Mouse (Mus musculus) megakaryocyte, adult 5-6 weeks (primary cell): ENCODE measurements at regions not wholly inside any gene's neighbourhood (a gene's known extent, or its start where the extent isn't known, plus 50 kb on each side); places are given as distances from the start of the nearest gene placed in this dataset.

ENCODE experiments used
- ATAC-seq: 2 replicates; pipeline ENCODE4 v1.8.0; 2016; ENCODE audit warnings: mild to moderate bottlenecking, inconsistent platforms; ENCODE audit not compliant: poor library complexity, severe bottlenecking

GRCm38 (mm10) chr2:148622216-148622615 lies 50.2 kb upstream of the Nxt1 start:
- no peak for ATAC-seq

- peak; percentile 56; the same call in 1 of the 2 replicates for ATAC-seq
Measured at GRCm38 (mm10) chr2:148611911-148612310, 60.5 kb upstream of the Nxt1 start.

DNA sequence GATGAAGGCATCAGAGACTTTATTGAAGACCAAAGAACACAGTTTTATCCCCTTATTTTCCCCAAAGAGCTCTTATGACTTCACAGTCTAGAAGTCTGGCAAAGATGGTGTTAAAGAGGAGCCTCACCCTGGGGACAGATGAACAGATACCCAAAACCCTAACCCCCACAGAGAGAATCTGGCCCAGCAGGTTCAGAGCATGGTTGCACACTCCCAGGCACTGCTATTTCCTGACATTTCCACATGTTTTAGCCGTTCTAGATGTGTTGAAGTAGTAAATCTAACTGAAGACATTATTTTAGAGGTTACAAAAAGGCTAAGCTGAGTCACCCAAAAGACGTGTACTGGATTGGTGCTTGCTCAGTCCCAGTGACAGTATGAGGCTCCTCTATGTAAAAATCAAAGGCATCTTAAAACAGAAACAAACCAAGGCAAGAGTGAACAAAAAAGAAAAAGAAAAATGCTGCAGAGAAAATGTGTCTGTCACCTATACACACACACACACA lies 66.9 kb upstream of the Nxt1 start:
- no peak for ATAC-seq

- no peak for ATAC-seq
Measured at GRCm38 (mm10) chr2:148603951-148604350, 68.5 kb upstream of the Nxt1 start.

DNA sequence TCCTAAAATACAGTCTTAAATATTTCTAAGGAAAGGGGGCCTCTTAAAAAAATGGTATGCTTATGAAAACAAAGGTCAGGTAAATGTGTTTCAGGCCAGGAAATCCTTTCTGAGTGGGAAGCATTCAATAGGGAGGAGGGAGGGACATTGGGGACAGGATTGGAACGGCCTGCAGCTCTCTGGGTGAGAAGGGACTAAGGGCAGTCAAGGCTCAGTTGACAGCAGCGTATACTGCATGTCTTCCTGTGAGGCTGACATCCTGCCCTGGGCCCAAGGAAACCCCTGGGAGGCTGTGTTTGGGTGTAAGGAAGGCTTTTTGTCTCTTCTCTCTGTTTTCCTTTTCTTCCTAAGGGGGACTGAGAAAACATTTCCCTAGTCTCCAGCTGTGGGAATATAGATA lies 69.1 kb upstream of the Nxt1 start:
- ATAC-seq, result no peak

GRCm38 (mm10) chr2:148599498-148599897 lies 72.9 kb upstream of the Nxt1 start:
- peak; percentile 80 for ATAC-seq

- ATAC-seq, result peak; percentile 61
Measured at GRCm38 (mm10) chr2:148596966-148597365, 75.4 kb upstream of the Nxt1 start.

DNA sequence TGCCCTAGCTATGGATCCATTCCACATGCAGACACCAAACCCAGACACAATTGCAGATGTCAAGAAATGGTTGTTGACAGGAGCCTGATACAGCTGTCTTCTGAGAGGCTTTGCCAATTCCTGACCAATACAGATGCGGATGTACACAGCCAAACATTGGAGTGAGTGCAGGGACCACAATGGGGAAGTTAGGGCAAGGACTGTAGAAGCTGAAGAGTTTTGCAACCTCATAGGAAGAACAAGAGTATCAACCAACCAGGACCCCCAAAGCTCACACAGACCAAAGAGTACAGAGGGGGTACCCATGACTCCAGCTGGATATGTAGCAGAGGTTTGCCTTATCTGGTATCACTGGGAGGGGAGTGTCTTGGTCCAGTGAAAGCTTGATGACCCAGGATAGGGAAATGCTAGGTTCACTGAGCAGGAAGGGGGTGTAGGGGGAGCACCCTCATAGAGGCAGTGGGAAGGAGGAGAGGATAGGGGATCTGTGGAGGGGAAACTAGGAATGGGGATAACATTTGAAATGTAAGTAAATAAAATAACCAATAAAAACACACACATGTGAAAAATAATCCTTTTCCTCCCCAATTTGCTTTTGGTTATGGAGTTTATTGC lies 86.6 kb upstream of the Nxt1 start:
- ATAC-seq, result peak; percentile 68

DNA sequence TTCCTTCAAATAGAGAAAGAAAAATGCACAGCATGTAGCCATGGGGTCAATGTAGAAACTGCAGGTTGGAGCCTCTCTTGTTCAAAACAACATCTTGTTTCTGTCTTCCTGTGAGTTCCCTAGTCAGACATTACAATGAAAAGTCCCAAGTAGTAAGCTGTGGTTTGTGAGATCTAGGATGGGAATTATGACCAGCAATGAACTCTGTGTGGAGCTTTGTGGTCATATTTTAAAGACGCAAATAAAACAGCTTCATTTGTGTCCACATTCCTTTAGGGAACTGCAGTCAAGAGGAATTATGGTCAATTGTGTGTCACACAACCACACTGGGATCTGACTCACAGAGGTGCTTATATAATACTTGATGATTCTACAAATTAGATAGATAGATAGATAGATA lies 90.2 kb upstream of the Nxt1 start:
- ATAC-seq, result no peak

DNA sequence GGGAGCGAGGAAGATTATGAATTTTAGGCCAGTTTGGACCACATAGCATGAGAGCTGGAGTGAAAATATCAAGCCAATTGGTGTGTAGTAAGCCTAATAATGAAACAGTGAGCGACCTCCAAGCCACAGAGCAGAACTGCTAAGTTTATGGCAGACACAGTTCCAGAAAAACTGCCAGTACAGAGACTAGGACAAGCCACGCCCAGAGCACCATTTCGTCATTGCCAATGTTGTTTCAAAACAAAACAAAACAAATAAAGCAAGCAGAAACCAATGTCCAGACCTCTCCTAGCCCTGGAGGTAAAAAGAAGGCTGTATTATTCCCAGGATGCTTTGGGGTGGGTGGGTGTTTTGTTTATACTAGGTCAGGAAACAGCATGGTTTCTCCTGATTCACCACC lies 90.7 kb upstream of the Nxt1 start:
- no peak for ATAC-seq

GRCm38 (mm10) chr2:148580286-148580966 lies 92.0 kb upstream of the Nxt1 start:
- peak; percentile 55 for ATAC-seq

- ATAC-seq, result no peak
Measured at GRCm38 (mm10) chr2:148579564-148579963, 92.8 kb upstream of the Nxt1 start.

- peak; percentile 92 for ATAC-seq
Measured at GRCm38 (mm10) chr2:148579027-148579426, 93.4 kb upstream of the Nxt1 start.

DNA sequence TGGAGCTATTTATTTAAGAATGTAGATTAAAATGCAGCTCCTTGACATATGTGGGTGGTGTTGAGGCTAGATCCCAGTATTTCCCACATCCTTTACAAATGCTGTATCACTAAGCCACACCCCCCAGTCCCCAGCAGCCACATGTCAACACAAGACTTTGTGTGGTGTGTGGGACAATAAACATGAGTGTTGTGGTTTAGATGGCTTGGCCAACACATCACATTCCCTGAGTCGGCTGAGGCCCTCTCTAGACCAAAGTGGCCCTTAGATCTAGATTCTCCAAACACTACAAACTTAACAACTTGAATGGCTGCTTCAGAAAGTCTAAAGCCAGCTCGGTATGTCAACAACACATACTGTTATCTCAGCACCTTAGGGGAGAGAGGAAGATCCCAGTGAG lies 94.2 kb upstream of the Nxt1 start:
- ATAC-seq, result no peak

GRCm38 (mm10) chr2:148575433-148575832 lies 97.0 kb upstream of the Nxt1 start:
- no peak for ATAC-seq

DNA sequence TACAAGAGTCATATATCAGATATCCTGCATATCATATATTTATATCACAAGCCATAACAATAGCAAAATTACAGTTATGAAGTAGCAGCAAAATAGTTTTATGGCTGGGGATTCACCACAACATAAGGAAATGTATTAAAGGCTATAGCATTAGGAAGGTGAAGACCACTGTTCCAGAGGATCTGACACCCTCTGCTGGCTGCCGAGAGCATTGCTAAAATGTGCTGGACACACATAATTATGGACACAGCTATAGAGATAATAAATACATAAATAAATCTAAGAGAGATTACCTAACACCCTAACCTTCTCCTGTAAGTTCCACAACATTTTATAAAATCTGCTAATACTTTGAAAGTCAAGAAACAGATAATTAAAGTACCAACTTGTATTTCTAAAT lies 100.2 kb upstream of the Nxt1 start:
- peak; percentile 53 for ATAC-seq

GRCm38 (mm10) chr2:148571616-148572015 lies 100.8 kb upstream of the Nxt1 start:
- ATAC-seq, result no peak

GRCm38 (mm10) chr2:148571018-148571417 lies 101.4 kb upstream of the Nxt1 start:
- ATAC-seq, result no peak

- peak; percentile 82 for ATAC-seq
Measured at GRCm38 (mm10) chr2:148567930-148568481, 104.4 kb upstream of the Nxt1 start.

DNA sequence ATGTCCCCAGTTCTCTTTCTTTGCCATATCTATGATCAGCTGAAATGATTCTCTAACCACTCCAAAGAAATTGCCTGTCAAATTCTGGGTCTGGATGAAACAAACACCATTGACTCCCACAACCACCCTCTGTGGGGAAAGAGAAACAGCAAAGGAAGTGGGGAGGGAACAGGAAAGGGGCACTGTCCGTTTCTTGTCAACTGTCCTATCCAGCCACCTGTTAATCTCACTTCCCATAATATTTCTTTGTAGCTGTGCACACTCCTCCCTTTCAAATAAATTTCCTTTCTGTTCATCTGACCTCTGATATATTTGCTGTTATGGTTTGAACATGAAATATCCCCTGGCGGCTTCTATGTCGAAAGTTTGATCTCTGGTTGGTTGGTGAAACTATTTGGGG lies 109.0 kb upstream of the Nxt1 start:
- peak; percentile 50 for ATAC-seq

DNA sequence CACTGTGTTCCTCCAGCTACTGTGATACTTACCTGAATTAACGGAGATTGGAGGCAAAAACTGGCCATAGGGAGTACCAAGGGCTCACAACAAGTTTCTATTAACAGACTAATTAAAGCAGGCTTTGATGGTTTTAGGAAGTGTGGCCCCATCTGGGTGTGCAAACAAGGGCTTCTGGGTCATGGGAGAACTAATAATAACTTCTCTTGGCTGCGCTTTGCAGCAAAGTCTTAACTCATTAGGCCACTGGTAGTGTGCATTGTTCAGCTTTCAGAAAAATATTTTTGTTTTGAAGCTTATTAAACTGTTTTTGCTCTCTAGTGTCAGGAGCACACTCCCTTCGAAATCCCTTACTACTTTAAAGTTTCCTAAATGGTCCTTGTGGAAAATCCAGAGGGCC lies 110.4 kb upstream of the Nxt1 start:
- no peak for ATAC-seq
